Mouse (Mus musculus) stomach, embryonic 16.5 days (tissue): Measurements from ENCODE around the gene Lef1. TPM values are rescaled to one million over a fixed set of nuclear protein-coding genes. Genes with fewer than 3 reads are reported as not detected.

Experiments
- ATAC-seq: fragments of 200-750 bp; cut with Nextera tagmentation; 2 replicates; pipeline ENCODE4 v1.8.0; 2017; ENCODE audit warnings: moderate number of reproducible peaks, moderate TSS enrichment; ENCODE audit not compliant: insufficient read depth, low FRiP score
- H3K27ac ChIP-seq: fragments of 300-500 bp; sonication (generic); 2 replicates; pipeline ENCODE4 v1.5.1; 2014; ENCODE audit warnings: low read length
- H3K27me3 ChIP-seq: fragments of 300-500 bp; sonication (generic); 2 replicates; pipeline ENCODE4 v1.6.1; 2014; ENCODE audit warnings: low read length, control low read depth, mixed read lengths; ENCODE audit not compliant: control insufficient read depth, insufficient read depth
- H3K36me3 ChIP-seq: fragments of 300-500 bp; sonication (generic); 2 replicates; pipeline ENCODE4 v1.6.1; 2014; ENCODE audit warnings: low read length; ENCODE audit not compliant: control insufficient read depth, insufficient read depth
- H3K4me1 ChIP-seq: fragments of 300-500 bp; sonication (generic); 2 replicates; pipeline ENCODE4 v1.6.1; 2014; ENCODE audit warnings: low read length, control low read depth, mixed read lengths; ENCODE audit not compliant: control insufficient read depth, insufficient read depth
- H3K4me2 ChIP-seq: fragments of 300-500 bp; sonication (generic); 2 replicates; pipeline ENCODE4 v1.6.1; 2014; ENCODE audit warnings: low read depth, low read length, mixed read lengths
- H3K4me3 ChIP-seq: fragments of 300-500 bp; sonication (generic); replicated peaks from 2 replicates; pipeline ENCODE4 v1.5.1; 2014; ENCODE audit warnings: mild to moderate bottlenecking, low read length
- H3K9ac ChIP-seq: fragments of 300-500 bp; sonication (generic); 2 replicates; pipeline ENCODE4 v1.6.1; 2014; ENCODE audit warnings: low read length
- H3K9me3 ChIP-seq: fragments of 300-500 bp; sonication (generic); replicated peaks from 2 replicates; pipeline ENCODE4 v1.6.1; 2016; ENCODE audit warnings: low read length, control low read depth; ENCODE audit not compliant: control insufficient read depth
- WGBS: fragments of 180-500 bp; shearing (Covaris S2); extraction: QIAGEN DNeasy Blood & Tissue Kit; methylation state at CpG from one replicate; pipeline ENCODE4 v1.1.7; 2014; 5-methylcytosine and 5-hydroxymethylcytosine counted together
- polyA plus RNA-seq: library from polyadenylated mRNA; unstranded; fragments of >200 nt; fragmentation: Nextera tagmentation; extraction: Ambion mirVana; gene quantifications from 2 replicates; pipeline ENCODE4 v1.2.1, GENCODE M21; 2015

The Lef1 gene
- polyA plus RNA-seq, 1 experiment from 2014 or later, result 0.98 TPM

GRCm38 (mm10) chr3:131083722-131084121 is 26.5 kb upstream of the Lef1 start:
- peaks cover 9% of the 10 kb centered on the region; the same call in 1 of the 2 replicates for H3K27me3 ChIP-seq
- no peak overlapping the region for H3K9ac ChIP-seq
- no peak overlapping the region for H3K4me3 ChIP-seq
- no peaks in the 10 kb centered on the region for H3K4me1 ChIP-seq
- H3K36me3 ChIP-seq, result no peaks in the 10 kb centered on the region
- 0 out of 2 replicates have a peak, but pooled peaks have one; percentile 40 for ATAC-seq
- WGBS, result 57% methylated on average over 6 of the region's 6 CpGs
- H3K27ac ChIP-seq, result no peak overlapping the region
- no peaks in the 10 kb centered on the region for H3K9me3 ChIP-seq
- H3K4me2 ChIP-seq, result no peak overlapping the region

DNA sequence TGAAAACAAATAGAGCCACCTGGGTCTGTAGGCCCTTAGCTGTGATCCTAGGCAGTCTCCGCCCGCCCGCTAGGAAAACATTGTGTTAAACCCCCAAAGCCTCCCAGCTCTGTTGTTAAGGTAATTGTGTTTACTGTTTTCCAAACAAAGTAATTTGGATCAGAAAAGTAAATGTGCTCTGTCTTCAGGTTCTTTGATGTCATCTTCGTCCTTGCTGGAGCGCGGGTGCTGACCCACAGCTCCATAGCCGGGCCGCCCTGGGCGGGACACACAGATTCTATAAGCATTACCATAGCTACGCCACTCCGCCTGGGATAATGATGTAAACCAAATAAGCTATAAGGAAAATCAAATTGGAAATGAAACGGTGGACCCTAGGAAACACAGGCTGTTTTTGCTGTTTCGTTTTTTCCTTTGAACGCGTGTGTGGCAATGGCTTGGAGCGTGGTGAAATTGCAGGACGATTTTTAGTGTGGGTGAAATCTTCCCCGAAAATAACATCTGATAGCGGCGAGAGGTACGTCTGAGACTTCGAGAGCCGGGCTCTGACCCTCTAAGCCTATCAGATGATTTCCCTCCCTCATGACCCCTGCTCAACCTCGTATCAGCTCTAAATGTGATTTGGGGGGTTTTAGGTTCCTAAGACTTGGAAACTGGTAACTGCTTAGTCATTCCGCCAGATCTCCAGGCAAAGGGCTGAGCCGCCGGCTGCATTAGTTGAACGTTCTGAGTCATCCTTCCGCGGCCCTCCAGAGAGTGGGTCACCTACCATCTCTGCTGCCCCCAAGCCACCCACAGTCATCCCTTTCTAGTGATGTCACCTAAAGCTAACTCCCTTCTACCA is 25.3 kb upstream of the Lef1 start:
- Histone ChIP-seq H3K4me2 (peak overlapping the region; percentile 58), H3K9ac (peak overlapping the region; percentile 35; the same call in 1 of the 2 replicates), H3K27me3 (peaks cover 9% of the 10 kb centered on the region; the same call in 1 of the 2 replicates), H3K4me1 (no peaks in the 10 kb centered on the region), H3K9me3 (no peaks in the 10 kb centered on the region), H3K27ac (no peak overlapping the region), H3K36me3 (no peaks in the 10 kb centered on the region), H3K4me3 (peak overlapping the region; percentile 36)
- WGBS, result 8% methylated on average over 30 of the region's 30 CpGs
- no peak for ATAC-seq

- no peaks in the 10 kb centered on the region for H3K4me1 ChIP-seq
- H3K4me3 ChIP-seq, result no peak overlapping the region
- no peak overlapping the region for H3K9ac ChIP-seq
- WGBS, result 56% methylated on average over 9 of the region's 9 CpGs
- H3K4me2 ChIP-seq, result no peak overlapping the region
- ATAC-seq, result no peak
- H3K27me3 ChIP-seq, result peaks cover 9% of the 10 kb centered on the region; the same call in 1 of the 2 replicates
- no peaks in the 10 kb centered on the region for H3K9me3 ChIP-seq
- H3K36me3 ChIP-seq, result no peaks in the 10 kb centered on the region
- no peak overlapping the region for H3K27ac ChIP-seq
Observed at GRCm38 (mm10) chr3:131085978-131086377, 24.3 kb upstream of the Lef1 start.

DNA sequence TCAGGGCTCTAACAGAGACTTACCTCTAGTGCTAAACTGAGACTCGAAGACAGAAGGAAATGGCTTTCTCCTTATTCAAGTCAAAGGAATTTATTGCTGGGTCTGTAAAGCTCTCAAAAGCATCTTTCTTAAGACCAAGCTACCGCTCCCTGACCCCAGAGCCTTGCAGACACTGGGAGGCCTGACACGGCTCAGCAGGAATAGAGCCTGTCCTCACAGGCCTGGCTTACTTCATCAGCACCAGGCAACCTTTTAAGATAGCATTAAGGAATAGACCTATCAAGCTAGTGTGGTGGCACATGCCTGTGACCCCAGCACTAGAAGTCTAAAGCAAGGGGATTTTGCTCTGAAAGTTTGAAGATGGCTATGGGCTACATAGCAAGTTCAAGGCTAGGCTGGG is 20.6 kb upstream of the Lef1 start:
- 52% methylated on average over 3 of the region's 3 CpGs for WGBS
- H3K9ac ChIP-seq, result no peak overlapping the region
- no peak overlapping the region for H3K27ac ChIP-seq
- H3K36me3 ChIP-seq, result no peaks in the 10 kb centered on the region
- H3K27me3 ChIP-seq, result peaks cover 7% of the 10 kb centered on the region; the same call in 1 of the 2 replicates
- no peak overlapping the region for H3K4me2 ChIP-seq
- H3K4me3 ChIP-seq, result no peak overlapping the region
- no peaks in the 10 kb centered on the region for H3K9me3 ChIP-seq
- no peak for ATAC-seq
- no peaks in the 10 kb centered on the region for H3K4me1 ChIP-seq

- H3K9ac ChIP-seq, result no peak overlapping the region
- H3K4me3 ChIP-seq, result no peak overlapping the region
- H3K9me3 ChIP-seq, result no peaks in the 10 kb centered on the region
- 26% methylated on average over 6 of the region's 6 CpGs for WGBS
- no peaks in the 10 kb centered on the region; the same call in 1 of the 2 replicates for H3K27me3 ChIP-seq
- no peak overlapping the region for H3K4me2 ChIP-seq
- H3K27ac ChIP-seq, result no peak overlapping the region
- H3K36me3 ChIP-seq, result no peaks in the 10 kb centered on the region
- H3K4me1 ChIP-seq, result no peaks in the 10 kb centered on the region
- no peak for ATAC-seq
Observed at GRCm38 (mm10) chr3:131092113-131092512, 18.2 kb upstream of the Lef1 start.

DNA sequence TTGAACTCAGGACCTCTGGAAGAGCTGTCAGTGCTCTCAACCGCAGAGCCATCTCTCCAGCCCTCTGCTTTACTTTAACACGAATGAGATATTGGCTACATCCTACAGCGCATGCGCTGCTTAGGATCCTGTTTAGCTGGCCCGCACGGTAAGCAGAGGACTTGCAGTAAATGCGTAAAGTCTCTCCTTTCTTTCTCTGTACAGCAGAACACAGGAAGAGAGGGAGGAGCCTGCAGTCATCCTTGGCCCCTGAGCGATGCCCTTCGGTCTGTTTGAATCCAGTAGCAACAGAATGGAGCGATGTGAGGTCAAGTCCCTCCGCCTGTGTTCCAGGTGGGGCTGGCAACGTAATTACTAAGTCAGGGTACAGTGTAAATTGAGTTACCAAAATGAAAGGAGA is 16.5 kb upstream of the Lef1 start:
- no peaks in the 10 kb centered on the region for H3K9me3 ChIP-seq
- H3K27ac ChIP-seq, result no peak overlapping the region
- 64% methylated on average over 12 of the region's 12 CpGs for WGBS
- no peak overlapping the region for H3K9ac ChIP-seq
- H3K4me1 ChIP-seq, result no peaks in the 10 kb centered on the region
- no peaks in the 10 kb centered on the region for H3K27me3 ChIP-seq
- no peak overlapping the region for H3K4me2 ChIP-seq
- no peaks in the 10 kb centered on the region for H3K36me3 ChIP-seq
- H3K4me3 ChIP-seq, result no peak overlapping the region
- no peak for ATAC-seq

DNA sequence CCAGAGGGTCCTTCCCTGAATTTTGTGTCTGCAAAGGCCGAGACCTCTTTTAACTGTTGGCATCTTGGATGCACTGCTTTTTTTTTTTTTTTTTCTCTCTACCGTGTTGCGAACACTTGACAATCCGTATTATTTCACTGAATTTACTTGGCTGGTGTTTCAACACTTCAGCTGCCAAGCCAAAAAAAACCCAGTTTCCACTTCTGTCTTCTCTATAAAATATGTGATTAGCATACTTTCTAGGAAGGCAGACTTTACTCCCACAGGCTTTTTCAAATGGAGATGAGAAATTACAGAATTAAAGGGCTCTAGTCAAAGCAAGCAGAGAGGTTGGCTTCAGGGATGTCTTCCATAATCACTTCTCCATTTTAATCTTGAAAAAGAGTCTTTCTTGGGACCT is 14.2 kb upstream of the Lef1 start:
- no peak overlapping the region for H3K4me3 ChIP-seq
- WGBS, result 76% methylated on average over 4 of the region's 4 CpGs
- no peak overlapping the region for H3K9ac ChIP-seq
- no peak overlapping the region for H3K27ac ChIP-seq
- H3K27me3 ChIP-seq, result no peaks in the 10 kb centered on the region
- no peak for ATAC-seq
- H3K36me3 ChIP-seq, result no peaks in the 10 kb centered on the region
- H3K9me3 ChIP-seq, result no peaks in the 10 kb centered on the region
- H3K4me1 ChIP-seq, result no peaks in the 10 kb centered on the region
- H3K4me2 ChIP-seq, result no peak overlapping the region

GRCm38 (mm10) chr3:131102191-131102774 is 8.0 kb upstream of the Lef1 start:
- Histone ChIP-seq H3K27ac (no peak overlapping the region), H3K27me3 (peaks cover 34% of the 10 kb centered on the region), H3K4me3 (no peak overlapping the region), H3K4me2 (no peak overlapping the region), H3K9me3 (no peaks in the 10 kb centered on the region), H3K4me1 (peaks cover 8% of the 10 kb centered on the region), H3K36me3 (no peaks in the 10 kb centered on the region), H3K9ac (no peak overlapping the region)
- ATAC-seq, result no peak
- WGBS, result 47% methylated on average over 13 of the region's 13 CpGs

- Histone ChIP-seq H3K4me1 (peaks cover 13% of the 10 kb centered on the region), H3K36me3 (no peaks in the 10 kb centered on the region), H3K9ac (no peak overlapping the region), H3K27me3 (peaks cover 62% of the 10 kb centered on the region), H3K4me3 (peak overlapping the region; percentile 46; the same call in 1 of the 2 replicates), H3K9me3 (no peaks in the 10 kb centered on the region), H3K4me2 (0 out of 2 replicates have a peak overlapping the region, but pooled peaks have one; percentile 68), H3K27ac (no peak overlapping the region)
- WGBS, result 58% methylated on average over 8 of the region's 8 CpGs
- no peak for ATAC-seq
Observed at GRCm38 (mm10) chr3:131105362-131105761, 4.9 kb upstream of the Lef1 start.
